Mouse (Mus musculus): ENCODE data around the gene Rasl10a. TPM values are rescaled to one million over a fixed set of nuclear protein-coding genes. Genes with fewer than 3 reads are reported as not detected.

Rasl10a gene
- polyA plus RNA-seq (2011; ENCODE audit: insufficient read depth, insufficient read length, low replicate concordance, missing spikeins) = 6.6 TPM in 1 of 2 replicates, not detected in the other

DNA sequence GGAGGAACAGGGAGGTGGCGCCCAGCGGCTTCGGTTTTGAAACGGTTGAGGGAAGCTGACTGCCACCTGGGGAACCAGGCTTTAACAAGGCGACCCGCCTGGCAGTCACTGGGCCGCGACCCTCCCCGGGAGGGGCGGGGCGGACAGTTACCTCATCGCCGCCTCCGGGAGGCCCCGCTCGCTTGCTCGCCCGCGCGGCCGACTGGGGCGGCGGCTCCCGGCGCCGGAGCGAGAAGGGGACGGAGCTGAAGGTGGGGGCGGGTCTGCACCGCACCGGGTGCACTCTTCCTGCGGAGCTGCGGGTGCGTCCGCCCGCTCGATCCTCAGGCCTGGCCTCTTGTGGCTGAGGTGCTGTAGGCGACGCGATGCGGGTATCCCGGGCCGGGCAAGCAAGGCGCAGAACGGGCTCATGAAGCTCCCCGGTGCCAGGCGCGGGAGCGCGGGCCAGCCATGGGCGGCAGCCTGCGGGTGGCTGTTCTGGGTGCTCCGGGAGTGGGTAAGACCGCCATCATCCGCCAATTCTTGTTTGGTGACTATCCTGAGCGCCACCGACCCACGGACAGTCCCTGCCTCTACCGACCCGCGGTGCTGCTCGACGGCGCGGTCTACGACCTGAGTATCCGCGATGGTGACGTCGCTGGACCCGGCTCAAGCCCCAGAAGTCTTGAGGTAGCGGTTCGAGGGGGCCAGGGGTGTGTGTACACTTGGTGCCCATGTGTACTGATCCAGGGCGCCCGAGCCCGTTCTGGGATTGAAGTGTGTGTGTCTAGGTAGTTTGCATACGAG, at the start of gene Rasl10a:
Rasl10a (plus strand) TSS at position 273 of the 786 bp plus-strand sequence.
- no peaks in the 10 kb centered on the region; the same call in 1 of the 2 replicates for H3K4me1 ChIP-seq (ENCODE audit: control insufficient read depth, insufficient read depth, low read length)
- peak within 1 kb of the TSS; percentile 43 for H3K4me3 ChIP-seq (replicated peaks; ENCODE audit: control insufficient read depth, low read depth, low read length)
- 2% methylated on average over 76 of the region's 77 CpGs for WGBS
- H3K27ac ChIP-seq (ENCODE audit: control insufficient read depth, insufficient read depth, low read depth, low read length, poor library complexity) = peak within 1 kb of the TSS; percentile 30; the same call in 1 of the 2 replicates
- no peak for TF ChIP-seq POLR2A (IDR thresholded peaks at IDR 0.05; ENCODE audit: borderline replicate concordance, control insufficient read depth, low read depth, low read length)
- TF ChIP-seq CTCF (IDR thresholded peaks at IDR 0.05; ENCODE audit: control insufficient read depth, insufficient read depth, low read length) = no peak

DNA sequence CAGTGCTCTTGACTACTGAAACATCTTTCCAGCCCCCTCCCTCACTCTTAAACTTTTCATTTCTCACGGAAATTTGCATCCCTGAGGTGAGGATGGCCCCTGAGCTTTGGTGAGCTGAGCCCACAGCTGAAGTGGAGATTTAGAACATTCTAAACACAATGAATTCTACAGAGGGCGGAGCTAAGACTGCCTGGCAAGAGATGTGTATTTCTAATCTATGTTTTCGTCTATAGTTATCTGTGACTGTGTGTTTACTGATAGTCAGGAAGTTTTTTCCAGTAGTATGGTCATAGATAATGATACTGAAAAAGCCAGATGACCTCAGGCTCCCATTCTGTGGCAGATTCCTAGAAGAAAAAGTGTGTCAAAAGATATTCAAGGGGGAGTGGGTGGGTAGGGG, 49.1 kb upstream of the Rasl10a start:
- Histone ChIP-seq H3K4me3 (replicated peaks; ENCODE audit: control insufficient read depth, low read depth, low read length) (no peak overlapping the region), H3K27ac (ENCODE audit: control insufficient read depth, insufficient read depth, low read depth, low read length, poor library complexity) (peak overlapping the region; percentile 77), H3K4me1 (ENCODE audit: control insufficient read depth, insufficient read depth, low read length) (peaks cover 6% of the 10 kb centered on the region; the same call in 1 of the 2 replicates)
- 59% methylated on average over 3 of the region's 3 CpGs for WGBS
- TF ChIP-seq CTCF (IDR thresholded peaks at IDR 0.05; ENCODE audit: control insufficient read depth, insufficient read depth, low read length) (no peak), POLR2A (IDR thresholded peaks at IDR 0.05; ENCODE audit: borderline replicate concordance, control insufficient read depth, low read depth, low read length) (no peak)

DNA sequence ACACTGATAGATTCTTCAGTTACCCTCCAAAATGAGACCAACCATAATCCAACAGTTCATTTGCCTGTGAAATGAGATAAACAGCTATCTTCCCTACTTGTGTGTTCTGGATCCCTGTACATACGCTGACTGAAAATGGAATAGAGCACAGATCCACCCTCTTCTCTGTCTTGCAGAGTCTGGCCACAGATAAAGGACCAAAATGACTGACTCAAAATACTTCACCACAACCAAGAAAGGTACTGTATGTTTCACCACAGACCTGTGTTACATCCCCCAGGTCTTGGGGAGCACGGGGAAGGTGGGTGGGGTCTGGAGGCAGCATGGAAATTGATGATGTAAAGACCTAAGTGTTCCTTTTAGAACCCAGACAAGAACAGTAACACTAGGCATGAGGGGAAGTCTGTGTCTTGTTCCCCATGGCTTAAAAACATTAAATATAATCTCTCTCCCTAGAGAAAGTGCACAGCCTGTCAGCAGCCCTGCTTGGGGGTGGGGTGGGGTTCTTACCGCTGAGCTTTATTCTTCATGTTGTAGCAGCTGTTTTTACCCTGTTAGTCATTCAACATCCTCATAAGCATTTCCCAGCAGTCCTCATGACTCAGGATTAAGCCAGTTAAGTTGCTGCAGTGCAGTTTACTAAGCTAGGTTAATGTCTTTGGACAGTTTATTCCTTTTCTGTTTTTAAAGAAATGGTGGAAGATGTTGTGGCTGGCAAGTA, 48.4 kb upstream of the Rasl10a start:
- peak overlapping the region; percentile 42 for H3K4me3 ChIP-seq (replicated peaks; ENCODE audit: control insufficient read depth, low read depth, low read length)
- H3K4me1 ChIP-seq (ENCODE audit: control insufficient read depth, insufficient read depth, low read length) = peaks cover 6% of the 10 kb centered on the region; the same call in 1 of the 2 replicates
- peak overlapping the region; percentile 4; the same call in 1 of the 2 replicates for H3K27ac ChIP-seq (ENCODE audit: control insufficient read depth, insufficient read depth, low read depth, low read length, poor library complexity)
- 64% methylated on average over 3 of the region's 3 CpGs for WGBS
- TF ChIP-seq POLR2A (IDR thresholded peaks at IDR 0.05; ENCODE audit: borderline replicate concordance, control insufficient read depth, low read depth, low read length) (no peak), CTCF (IDR thresholded peaks at IDR 0.05; ENCODE audit: control insufficient read depth, insufficient read depth, low read length) (no peak)

DNA sequence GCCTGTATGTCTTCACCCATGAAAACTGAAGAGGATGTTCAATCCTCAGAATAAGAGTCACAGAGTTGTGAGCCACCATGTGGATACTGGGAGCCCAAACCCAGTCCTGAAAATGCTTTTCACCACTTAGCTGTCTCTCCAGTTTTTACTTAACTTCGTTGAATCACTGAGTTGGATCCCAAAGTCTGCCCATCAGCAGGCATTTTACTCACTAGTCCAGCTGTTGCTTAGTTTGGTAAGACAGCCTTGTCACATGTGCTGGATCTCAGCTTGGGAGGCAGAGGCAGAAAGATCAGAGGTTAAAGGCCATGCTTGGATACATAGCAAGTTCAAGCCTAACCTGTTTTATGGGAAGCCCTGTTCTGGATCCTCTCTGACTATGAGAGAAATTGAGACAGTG, 47.7 kb upstream of the Rasl10a start:
- TF ChIP-seq CTCF (IDR thresholded peaks at IDR 0.05; ENCODE audit: control insufficient read depth, insufficient read depth, low read length) (no peak), POLR2A (IDR thresholded peaks at IDR 0.05; ENCODE audit: borderline replicate concordance, control insufficient read depth, low read depth, low read length) (no peak)
- Histone ChIP-seq H3K4me3 (replicated peaks; ENCODE audit: control insufficient read depth, low read depth, low read length) (peak overlapping the region; percentile 28), H3K27ac (ENCODE audit: control insufficient read depth, insufficient read depth, low read depth, low read length, poor library complexity) (peak overlapping the region; percentile 25; the same call in 1 of the 2 replicates), H3K4me1 (ENCODE audit: control insufficient read depth, insufficient read depth, low read length) (peaks cover 6% of the 10 kb centered on the region; the same call in 1 of the 2 replicates)
- 83% methylated on average over 1 of the region's 1 CpGs for WGBS

- TF ChIP-seq CTCF (IDR thresholded peaks at IDR 0.05; ENCODE audit: control insufficient read depth, insufficient read depth, low read length) = no peak
- no peak for TF ChIP-seq POLR2A (IDR thresholded peaks at IDR 0.05; ENCODE audit: borderline replicate concordance, control insufficient read depth, low read depth, low read length)
- Histone ChIP-seq H3K4me3 (replicated peaks; ENCODE audit: control insufficient read depth, low read depth, low read length) (no peak overlapping the region), H3K4me1 (ENCODE audit: control insufficient read depth, insufficient read depth, low read length) (peaks cover 6% of the 10 kb centered on the region; the same call in 1 of the 2 replicates), H3K27ac (ENCODE audit: control insufficient read depth, insufficient read depth, low read depth, low read length, poor library complexity) (no peak overlapping the region)
- WGBS = 31% methylated on average over 1 of the region's 1 CpGs
Measured at GRCm38 (mm10) chr11:5011480-5011879, 46.4 kb upstream of the Rasl10a start.

DNA sequence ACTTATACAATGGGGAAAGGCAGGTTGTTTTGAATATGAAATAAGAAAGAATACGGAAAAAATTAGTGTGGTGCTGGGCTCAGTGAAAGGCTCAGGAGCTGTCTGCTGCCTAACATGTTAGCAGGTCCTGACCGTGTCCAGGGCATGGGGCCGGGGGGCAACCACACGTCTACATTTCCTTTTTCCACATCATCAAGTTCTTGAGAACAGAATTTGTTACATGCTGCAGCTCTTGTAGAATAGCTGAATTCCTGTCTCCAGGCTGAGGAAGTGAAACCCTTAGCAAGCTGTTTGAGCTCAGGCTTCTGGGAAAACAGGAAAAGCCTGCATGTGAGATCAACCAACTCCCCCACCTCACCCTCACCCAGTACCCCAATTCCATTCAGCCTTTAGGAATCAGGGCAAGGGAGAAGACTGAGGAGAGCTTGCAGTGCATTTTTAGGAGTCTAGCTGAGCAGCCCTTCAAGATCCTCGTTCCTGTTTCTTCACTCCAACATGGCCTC, 45.7 kb upstream of the Rasl10a start:
- 54% methylated on average over 5 of the region's 5 CpGs for WGBS
- no peak for TF ChIP-seq POLR2A (IDR thresholded peaks at IDR 0.05; ENCODE audit: borderline replicate concordance, control insufficient read depth, low read depth, low read length)
- TF ChIP-seq CTCF (IDR thresholded peaks at IDR 0.05; ENCODE audit: control insufficient read depth, insufficient read depth, low read length) = no peak
- Histone ChIP-seq H3K4me1 (ENCODE audit: control insufficient read depth, insufficient read depth, low read length) (peaks cover 6% of the 10 kb centered on the region; the same call in 1 of the 2 replicates), H3K27ac (ENCODE audit: control insufficient read depth, insufficient read depth, low read depth, low read length, poor library complexity) (no peak overlapping the region), H3K4me3 (replicated peaks; ENCODE audit: control insufficient read depth, low read depth, low read length) (no peak overlapping the region)

- Histone ChIP-seq H3K4me3 (replicated peaks; ENCODE audit: control insufficient read depth, low read depth, low read length) (no peak overlapping the region), H3K4me1 (ENCODE audit: control insufficient read depth, insufficient read depth, low read length) (peaks cover 5% of the 10 kb centered on the region; the same call in 1 of the 2 replicates), H3K27ac (ENCODE audit: control insufficient read depth, insufficient read depth, low read depth, low read length, poor library complexity) (no peak overlapping the region)
- TF ChIP-seq CTCF (IDR thresholded peaks at IDR 0.05; ENCODE audit: control insufficient read depth, insufficient read depth, low read length) (peak; percentile 64), POLR2A (IDR thresholded peaks at IDR 0.05; ENCODE audit: borderline replicate concordance, control insufficient read depth, low read depth, low read length) (no peak)
- 71% methylated on average over 2 of the region's 2 CpGs for WGBS
Measured at GRCm38 (mm10) chr11:5015720-5016119, 42.2 kb upstream of the Rasl10a start.

DNA sequence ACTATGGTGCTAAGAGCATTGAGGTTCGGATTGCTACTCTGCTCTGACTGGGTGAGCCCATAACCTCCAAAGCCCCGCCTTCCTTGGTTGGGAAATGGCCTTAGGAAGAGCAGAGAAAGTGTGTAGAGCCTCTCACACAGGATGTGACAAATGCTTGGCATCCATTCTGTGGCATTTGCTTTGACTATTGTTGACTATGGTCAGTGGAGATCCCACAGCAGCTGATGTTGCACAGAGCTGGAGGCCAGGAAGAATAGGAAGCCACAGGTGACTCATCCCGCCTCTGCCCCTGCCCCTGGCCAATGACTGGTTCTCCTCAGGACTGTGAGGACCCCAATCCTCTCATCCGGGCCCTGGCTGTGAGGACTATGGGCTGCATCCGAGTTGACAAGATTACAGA, 41.6 kb upstream of the Rasl10a start:
- TF ChIP-seq CTCF (IDR thresholded peaks at IDR 0.05; ENCODE audit: control insufficient read depth, insufficient read depth, low read length) (no peak), POLR2A (IDR thresholded peaks at IDR 0.05; ENCODE audit: borderline replicate concordance, control insufficient read depth, low read depth, low read length) (no peak)
- WGBS = 86% methylated on average over 5 of the region's 5 CpGs
- Histone ChIP-seq H3K4me1 (ENCODE audit: control insufficient read depth, insufficient read depth, low read length) (peaks cover 4% of the 10 kb centered on the region; the same call in 1 of the 2 replicates), H3K27ac (ENCODE audit: control insufficient read depth, insufficient read depth, low read depth, low read length, poor library complexity) (no peak overlapping the region), H3K4me3 (replicated peaks; ENCODE audit: control insufficient read depth, low read depth, low read length) (no peak overlapping the region)

Measured in bone marrow, adult 2 months (tissue).